In the genomic region with DNA sequence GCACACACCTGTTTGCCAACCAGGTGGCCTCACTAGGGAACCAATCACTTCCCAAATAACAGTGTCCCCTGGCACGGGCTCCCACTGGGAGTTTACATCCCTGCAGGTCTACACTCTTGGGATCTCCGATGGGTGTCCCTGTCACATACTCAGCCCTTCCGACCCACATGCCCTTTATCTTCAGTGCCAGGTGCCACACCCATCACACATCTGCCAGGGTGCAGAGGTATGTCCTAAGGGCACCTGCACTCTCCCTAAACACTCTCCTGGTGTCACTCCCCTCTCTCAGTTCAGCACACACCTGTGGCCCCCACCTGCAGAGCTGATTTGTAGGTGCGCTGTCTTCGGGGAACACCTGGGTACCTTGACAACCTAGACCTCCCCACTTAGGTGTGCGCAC, we compare ENCODE assay signal across 9 mouse cellular contexts. TPM values are rescaled to one million over a fixed set of nuclear protein-coding genes. Genes with fewer than 3 reads are reported as not detected.
DNase-seq lines count a peak whose midpoint lies in the region; ATAC-seq and TF ChIP-seq lines count a peak whose summit lies in the region.
"Had no signal": no experiment of that assay in that cellular context is flagged by ENCODE, and none has a peak within 500 bp of the region (broad histone marks: within the 10 kb centered on the region; RNA-seq: fewer than 3 reads in every experiment).

No protein-coding gene starts in this region.

- 37% methylated on average over 6 of the region's 6 CpGs for WGBS in liver, adult 2 months
- 44% methylated on average over 6 of the region's 6 CpGs for WGBS in forebrain, embryonic 10.5 days
- 47% methylated on average over 6 of the region's 6 CpGs for WGBS in limb, embryonic 10.5 days
- WGBS in olfactory bulb, adult 2 months = 66% methylated on average over 6 of the region's 6 CpGs

- no peaks in the 10 kb centered on the region for H3K36me3 ChIP-seq in liver, adult 2 months (ENCODE audit: control insufficient read depth, insufficient read depth, low read length)
- no peaks in the 10 kb centered on the region for H3K36me3 ChIP-seq in forebrain, embryonic 10.5 days (replicated peaks)
- no peaks in the 10 kb centered on the region for H3K36me3 ChIP-seq in limb, embryonic 10.5 days

- H3K27ac ChIP-seq in liver, adult 2 months (replicated peaks; ENCODE audit: insufficient read depth, low read depth, low read length) = peak overlapping the region; percentile 37
- peak overlapping the region; percentile 75; the same call in 1 of the 2 replicates for H3K27ac ChIP-seq in forebrain, embryonic 10.5 days
- H3K27ac ChIP-seq in limb, embryonic 10.5 days = peak overlapping the region; percentile 67; the same call in 1 of the 2 replicates
- no peak overlapping the region for H3K27ac ChIP-seq in olfactory bulb, adult 2 months (ENCODE audit: insufficient read depth, low read depth, low read length)

- peak overlapping the region; percentile 79 for H3K4me3 ChIP-seq in liver, adult 2 months (ENCODE audit: insufficient read depth, low read depth, low read length)
- peak overlapping the region; percentile 62 for H3K4me3 ChIP-seq in forebrain, embryonic 10.5 days
- H3K4me3 ChIP-seq in limb, embryonic 10.5 days = peak overlapping the region; percentile 65
- H3K4me3 ChIP-seq in olfactory bulb, adult 2 months (ENCODE audit: insufficient read depth, low read depth, low read length) = peak overlapping the region; percentile 49

- peaks cover 9% of the 10 kb centered on the region; the same call in 1 of the 2 replicates for H3K27me3 ChIP-seq in liver, adult 2 months (ENCODE audit: control insufficient read depth, insufficient read depth, low read length)
- peaks cover 87% of the 10 kb centered on the region for H3K27me3 ChIP-seq in forebrain, embryonic 10.5 days (ENCODE audit: poor library complexity, severe bottlenecking)
- H3K27me3 ChIP-seq in limb, embryonic 10.5 days (ENCODE audit: low read depth, poor library complexity, severe bottlenecking) = peaks cover 53% of the 10 kb centered on the region

- no peak for DNase-seq in liver, adult 2 months (ENCODE audit: extremely low read depth, low read depth, low spot score)
- no peak for DNase-seq in liver
- no peak for DNase-seq in forebrain, embryonic 10.5 days (ENCODE audit: extremely low spot score, low spot score)
- DNase-seq in limb, embryonic 10.5 days (ENCODE audit: low spot score) = no peak
- no peak for DNase-seq in B cell, adult 2 months
- no peak for DNase-seq in layer of hippocampus, adult 9-10 months (ENCODE audit: low spot score)

- ATAC-seq in erythroid progenitor cell, adult 5-6 weeks (replicated peaks; ENCODE audit: low FRiP score, poor library complexity, severe bottlenecking) = no peak

- TF ChIP-seq CTCF in liver, adult 2 months (IDR thresholded peaks at IDR 0.05; ENCODE audit: low read depth, low read length) = no peak
- TF ChIP-seq CTCF in olfactory bulb, adult 2 months (IDR thresholded peaks at IDR 0.05; ENCODE audit: insufficient read depth, low read depth, low read length) = no peak

- TF ChIP-seq POLR2A in liver, adult 2 months (IDR thresholded peaks at IDR 0.05; ENCODE audit: extremely low read depth, insufficient read depth, low read length) = no peak
- no peak for TF ChIP-seq POLR2A in olfactory bulb, adult 2 months (IDR thresholded peaks at IDR 0.05; ENCODE audit: insufficient read depth, low read depth, low read length)

- H3K9me3 ChIP-seq in forebrain, embryonic 10.5 days = no peaks in the 10 kb centered on the region
- H3K9me3 ChIP-seq in limb, embryonic 10.5 days (replicated peaks) = no peaks in the 10 kb centered on the region

- peaks cover 10% of the 10 kb centered on the region; the same call in 1 of the 2 replicates for H3K79me2 ChIP-seq in liver, adult 2 months (ENCODE audit: control insufficient read depth, insufficient read depth, low read length)

- H3K9ac ChIP-seq in liver, adult 2 months (ENCODE audit: low read depth, low read length) = peak overlapping the region; percentile 81

- peaks cover 2% of the 10 kb centered on the region; the same call in 1 of the 2 replicates for H3K4me1 ChIP-seq in liver, adult 2 months (ENCODE audit: control insufficient read depth, insufficient read depth, low read length)
- H3K4me1 ChIP-seq in forebrain, embryonic 10.5 days = peaks cover 72% of the 10 kb centered on the region
- H3K4me1 ChIP-seq in limb, embryonic 10.5 days = peaks cover 74% of the 10 kb centered on the region
- H3K4me1 ChIP-seq in olfactory bulb, adult 2 months (ENCODE audit: control insufficient read depth, insufficient read depth, low read length) = peaks cover 59% of the 10 kb centered on the region

RNA-seq across cellular contexts. Expression of a gene that starts 1.8 kb away (rescaled TPM):
- 12.4 and 17.4 TPM in 2 replicates for total RNA-seq in liver, adult 2 months (2014; rRNA removed)
- 12.1 and 18.4 TPM in 2 replicates for polyA plus RNA-seq in liver, adult 2 months (2012; rRNA removed)
- polyA plus RNA-seq in forebrain, embryonic 10.5 days (2016; fragmentation: Nextera tagmentation; extraction: Ambion mirVana) = 23.9 and 28.0 TPM in 2 replicates
- 27.9 and 30.9 TPM in 2 replicates for polyA plus RNA-seq in limb, embryonic 10.5 days (2016; fragmentation: Nextera tagmentation; extraction: Ambion mirVana)
- not detected in 2 replicates for polyA plus RNA-seq in olfactory bulb, adult 2 months (2012; ENCODE audit: insufficient read depth, insufficient read length, low replicate concordance, missing spikeins)
- 9.6 and 22.3 TPM in 2 replicates for total RNA-seq in erythroid progenitor cell, adult 5-6 weeks (2015; ENCODE audit: low replicate concordance)
- 2.0 and 2.3 TPM in 2 replicates for total RNA-seq in erythroid progenitor cell, adult 5-6 weeks (2017; ENCODE audit: low replicate concordance)

RNA-seq across cellular contexts. Expression of a gene that starts 48.2 kb away (rescaled TPM):
- not detected in 2 replicates for total RNA-seq in liver, adult 2 months (2014; rRNA removed)
- polyA plus RNA-seq in liver, adult 2 months (2012; rRNA removed) = not detected in 2 replicates
- not detected in 2 replicates for polyA plus RNA-seq in forebrain, embryonic 10.5 days (2016; fragmentation: Nextera tagmentation; extraction: Ambion mirVana)
- not detected in 2 replicates for polyA plus RNA-seq in limb, embryonic 10.5 days (2016; fragmentation: Nextera tagmentation; extraction: Ambion mirVana)
- polyA plus RNA-seq in olfactory bulb, adult 2 months (2012; ENCODE audit: insufficient read depth, insufficient read length, low replicate concordance, missing spikeins) = not detected in 2 replicates
- not detected in 2 replicates for total RNA-seq in erythroid progenitor cell, adult 5-6 weeks (2015; ENCODE audit: low replicate concordance)
- total RNA-seq in erythroid progenitor cell, adult 5-6 weeks (2017; ENCODE audit: low replicate concordance) = not detected in 2 replicates
- total RNA-seq: layer of hippocampus, adult 18-20 months had no signal
